24 mouse cellular contexts compared by ENCODE assay signal in the genomic region with DNA sequence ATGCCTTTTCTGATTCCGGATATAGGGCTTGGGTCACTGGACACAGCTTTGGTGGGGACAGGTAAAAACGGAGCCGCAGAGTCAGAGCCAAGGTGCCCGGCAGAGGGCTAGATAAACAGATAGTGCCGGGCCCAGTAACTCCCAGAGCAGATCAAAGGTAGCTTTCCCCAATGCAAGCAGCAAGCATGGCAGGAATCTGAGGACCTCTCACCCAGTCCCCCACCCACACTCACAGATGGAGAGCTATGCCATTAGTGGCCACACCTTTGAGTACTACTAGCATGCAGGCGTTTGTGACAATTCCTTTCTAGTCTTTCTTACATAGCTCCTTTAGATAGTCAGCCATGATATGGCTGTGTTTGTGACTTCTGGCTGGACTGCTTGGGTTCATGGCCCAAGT. TPM values are rescaled to one million over a fixed set of nuclear protein-coding genes. Genes with fewer than 3 reads are reported as not detected.
A peak's percentile ranks its signal among the peaks of the same experiment; 100 is the strongest.
DNase-seq lines count a peak whose midpoint lies in the region; ATAC-seq and TF ChIP-seq lines count a peak whose summit lies in the region.
"Had no signal": no experiment of that assay in that cellular context is flagged by ENCODE, and none has a peak within 500 bp of the region (broad histone marks: within the 10 kb centered on the region; RNA-seq: fewer than 3 reads in every experiment).

No protein-coding gene starts in this region.

- H3K4me1 ChIP-seq in embryonic facial prominence, embryonic 13.5 days: peaks cover 30% of the 10 kb centered on the region
- H3K4me1 ChIP-seq in embryonic facial prominence, embryonic 10.5 days: no peaks in the 10 kb centered on the region
- no peaks in the 10 kb centered on the region for H3K4me1 ChIP-seq in stomach, postnatal 0 days (replicated peaks; ENCODE audit: control insufficient read depth, insufficient read depth)
- H3K4me1 ChIP-seq in forebrain, embryonic 12.5 days: no peaks in the 10 kb centered on the region
- H3K4me1 ChIP-seq: forebrain, embryonic 10.5 days; midbrain, embryonic 15.5 days; neural tube, embryonic 12.5 days had no signal

- ATAC-seq in embryonic facial prominence, embryonic 13.5 days (ENCODE audit: insufficient number of reproducible peaks, insufficient read depth, low FRiP score, low TSS enrichment, low read depth): no peak
- ATAC-seq in stomach, postnatal 0 days (ENCODE audit: low FRiP score, low TSS enrichment): peak; percentile 55
- no peak for ATAC-seq in forebrain, embryonic 12.5 days (ENCODE audit: low FRiP score)
- ATAC-seq: forebrain, postnatal 0 days; hindbrain, postnatal 0 days; midbrain, embryonic 15.5 days had no signal

- no peak for TF ChIP-seq EP300 in stomach, postnatal 0 days (optimal IDR thresholded peaks at IDR 0.05)

- H3K27me3 ChIP-seq in embryonic facial prominence, embryonic 13.5 days: no peaks in the 10 kb centered on the region
- H3K27me3 ChIP-seq in embryonic facial prominence, embryonic 10.5 days (replicated peaks; ENCODE audit: low read depth, poor library complexity, severe bottlenecking): no peaks in the 10 kb centered on the region
- no peaks in the 10 kb centered on the region for H3K27me3 ChIP-seq in stomach, postnatal 0 days (ENCODE audit: control insufficient read depth, insufficient read depth, low read length)
- no peaks in the 10 kb centered on the region for H3K27me3 ChIP-seq in forebrain, embryonic 12.5 days
- H3K27me3 ChIP-seq: heart, embryonic 13.5 days; midbrain, embryonic 15.5 days; neural tube, embryonic 12.5 days had no signal

- no peaks in the 10 kb centered on the region for H3K36me3 ChIP-seq in embryonic facial prominence, embryonic 13.5 days
- H3K36me3 ChIP-seq in embryonic facial prominence, embryonic 10.5 days (replicated peaks): no peaks in the 10 kb centered on the region
- no peaks in the 10 kb centered on the region for H3K36me3 ChIP-seq in stomach, postnatal 0 days (ENCODE audit: control insufficient read depth, insufficient read depth, low read length)
- H3K36me3 ChIP-seq in forebrain, embryonic 12.5 days (replicated peaks): no peaks in the 10 kb centered on the region
- H3K36me3 ChIP-seq: forebrain, embryonic 10.5 days; heart, embryonic 13.5 days; midbrain, embryonic 15.5 days; neural tube, embryonic 12.5 days had no signal

- no peak overlapping the region for H3K9ac ChIP-seq in embryonic facial prominence, embryonic 13.5 days
- H3K9ac ChIP-seq in stomach, postnatal 0 days (ENCODE audit: low read length): no peak overlapping the region
- no peak overlapping the region for H3K9ac ChIP-seq in forebrain, embryonic 12.5 days
- H3K9ac ChIP-seq: forebrain, postnatal 0 days; heart, embryonic 13.5 days; liver, embryonic 14.5 days; midbrain, embryonic 15.5 days; neural tube, embryonic 12.5 days had no signal

- no peak overlapping the region for H3K4me3 ChIP-seq in embryonic facial prominence, embryonic 13.5 days
- H3K4me3 ChIP-seq in embryonic facial prominence, embryonic 10.5 days: no peak overlapping the region
- H3K4me3 ChIP-seq in stomach, postnatal 0 days (ENCODE audit: low read depth, low read length): no peak overlapping the region
- no peak overlapping the region for H3K4me3 ChIP-seq in forebrain, embryonic 12.5 days (replicated peaks)
- H3K4me3 ChIP-seq: forebrain, embryonic 10.5 days; heart, adult 2 months; heart, embryonic 13.5 days; midbrain, embryonic 15.5 days; neural tube, embryonic 12.5 days had no signal

- H3K4me2 ChIP-seq in embryonic facial prominence, embryonic 13.5 days: no peak overlapping the region
- no peak overlapping the region for H3K4me2 ChIP-seq in stomach, postnatal 0 days (replicated peaks; ENCODE audit: low read depth)
- H3K4me2 ChIP-seq in forebrain, embryonic 12.5 days: no peak overlapping the region
- H3K4me2 ChIP-seq: heart, embryonic 13.5 days; midbrain, embryonic 15.5 days; neural tube, embryonic 12.5 days had no signal

- DNase-seq in embryonic facial prominence, embryonic 10.5 days (ENCODE audit: low spot score): no peak
- DNase-seq in ZHBTc4 (ENCODE audit: low read depth, low spot score): peak; percentile 25
- peak; percentile 21 for DNase-seq in lung, postnatal 10 days
- peak; percentile 62 for DNase-seq in stomach, postnatal 0 days (ENCODE audit: low spot score)
- DNase-seq in layer of hippocampus, adult 9-10 months (ENCODE audit: low spot score): no peak
- DNase-seq in cerebellum, postnatal 14 days: no peak
- DNase-seq: adrenal gland, postnatal 10 days; cerebellum, adult 2 months; cerebellum, postnatal 36 days; forebrain, postnatal 0 days; gastrocnemius, postnatal 36 days; heart, adult 2 months; heart, postnatal 14 days; kidney, adult 11 months; retina, postnatal 1 day had no signal

- TF ChIP-seq CTCF in stomach, postnatal 0 days (IDR thresholded peaks at IDR 0.05; ENCODE audit: low read depth): no peak

- H3K9me3 ChIP-seq in embryonic facial prominence, embryonic 13.5 days: no peaks in the 10 kb centered on the region
- no peaks in the 10 kb centered on the region for H3K9me3 ChIP-seq in embryonic facial prominence, embryonic 10.5 days
- no peaks in the 10 kb centered on the region for H3K9me3 ChIP-seq in stomach, postnatal 0 days (ENCODE audit: control insufficient read depth, low read length)
- no peaks in the 10 kb centered on the region for H3K9me3 ChIP-seq in forebrain, embryonic 12.5 days
- H3K9me3 ChIP-seq: forebrain, embryonic 10.5 days; heart, embryonic 13.5 days; midbrain, embryonic 15.5 days; neural tube, embryonic 12.5 days had no signal

- H3K27ac ChIP-seq in embryonic facial prominence, embryonic 13.5 days: peak overlapping the region; percentile 66
- no peak overlapping the region for H3K27ac ChIP-seq in embryonic facial prominence, embryonic 10.5 days (replicated peaks)
- no peak overlapping the region for H3K27ac ChIP-seq in stomach, postnatal 0 days (replicated peaks)
- no peak overlapping the region for H3K27ac ChIP-seq in forebrain, embryonic 12.5 days
- H3K27ac ChIP-seq: forebrain, embryonic 10.5 days; heart, adult 2 months; heart, embryonic 13.5 days; hindbrain, postnatal 0 days; liver, embryonic 14.5 days; macrophage; midbrain, embryonic 15.5 days; neural tube, embryonic 12.5 days had no signal

- WGBS in embryonic facial prominence, embryonic 13.5 days: 49% methylated on average over 6 of the region's 6 CpGs
- 79% methylated on average over 6 of the region's 6 CpGs for WGBS in embryonic facial prominence, embryonic 10.5 days
- WGBS in stomach, postnatal 0 days: 58% methylated on average over 6 of the region's 6 CpGs
- 94% methylated on average over 6 of the region's 6 CpGs for WGBS in forebrain, embryonic 12.5 days

RNA-seq across cellular contexts. Expression of a gene that starts 44.8 kb away (rescaled TPM):
- 23.5 and 28.8 TPM in 2 replicates for polyA plus RNA-seq in embryonic facial prominence, embryonic 13.5 days (2015; fragmentation: Nextera tagmentation; extraction: Ambion mirVana)
- 10.9 and 11.2 TPM in 2 replicates for polyA plus RNA-seq in embryonic facial prominence, embryonic 10.5 days (2016; fragmentation: Nextera tagmentation; extraction: Ambion mirVana)
- 4.8 and 5.8 TPM in 2 replicates for polyA plus RNA-seq in stomach, postnatal 0 days (2015; fragmentation: Nextera tagmentation; extraction: Ambion mirVana)
- polyA plus RNA-seq in forebrain, embryonic 12.5 days (2016; fragmentation: Nextera tagmentation; extraction: Ambion mirVana): 11.1 and 14.0 TPM in 2 replicates

Comparison
In these comparisons a context has a peak if more than half of its experiments do, and no peak if none do; other contexts are left out.
1. DNase-seq: peak in ZHBTc4 (single experiment), lung, postnatal 10 days (single experiment) and stomach, postnatal 0 days (single experiment); none in embryonic facial prominence, embryonic 10.5 days (single experiment), layer of hippocampus, adult 9-10 months (single experiment) and cerebellum, postnatal 14 days (0 of 2).